Mouse (Mus musculus) limb, embryonic 15.5 days (tissue): ENCODE results near the gene Eps8l3. TPM values are rescaled to one million over a fixed set of nuclear protein-coding genes. Genes with fewer than 3 reads are reported as not detected.

Source experiments
- ATAC-seq: fragments of 200-750 bp; cut with Nextera tagmentation; 2 replicates; pipeline ENCODE4 v1.8.0; 2017; ENCODE audit warnings: low read depth, moderate TSS enrichment; ENCODE audit not compliant: insufficient number of reproducible peaks, low FRiP score, low TSS enrichment
- H3K27ac ChIP-seq: fragments of 300-500 bp; sonication (generic); 2 replicates; pipeline ENCODE4 v1.5.1; 2015; ENCODE audit warnings: moderate library complexity, mild to moderate bottlenecking, inconsistent platforms
- H3K27me3 ChIP-seq: fragments of 300-500 bp; sonication (generic); 2 replicates; pipeline ENCODE4 v1.6.1; 2015; ENCODE audit warnings: inconsistent platforms
- H3K36me3 ChIP-seq: fragments of 300-500 bp; sonication (generic); 2 replicates; pipeline ENCODE4 v1.6.1; 2015; ENCODE audit warnings: inconsistent platforms
- H3K4me1 ChIP-seq: fragments of 300-500 bp; sonication (generic); 2 replicates; pipeline ENCODE4 v1.6.1; 2015; ENCODE audit warnings: inconsistent platforms
- H3K4me2 ChIP-seq: fragments of 300-500 bp; sonication (generic); 2 replicates; pipeline ENCODE4 v1.6.1; 2015; ENCODE audit warnings: mild to moderate bottlenecking, inconsistent platforms
- H3K4me3 ChIP-seq: fragments of 300-500 bp; sonication (generic); 2 replicates; pipeline ENCODE4 v1.5.1; 2015; ENCODE audit warnings: mild to moderate bottlenecking, inconsistent platforms
- H3K9ac ChIP-seq: fragments of 300-500 bp; sonication (generic); 2 replicates; pipeline ENCODE4 v1.6.1; 2015; ENCODE audit warnings: inconsistent platforms
- H3K9me3 ChIP-seq: fragments of 300-500 bp; sonication (generic); 2 replicates; pipeline ENCODE4 v1.6.1; 2016; ENCODE audit warnings: inconsistent platforms
- WGBS: fragments of 180-500 bp; shearing (Covaris S2); methylation state at CpG from one replicate; pipeline ENCODE4 v1.1.7; 2015; 5-methylcytosine and 5-hydroxymethylcytosine counted together
- polyA plus RNA-seq: library from polyadenylated mRNA; unstranded; fragments of >200 nt; fragmentation: Nextera tagmentation; extraction: Ambion mirVana; gene quantifications from 2 replicates; pipeline ENCODE4 v1.2.1, GENCODE M21; 2015

Eps8l3 gene
- polyA plus RNA-seq, 1 experiment from 2014 or later: not detected

- Histone ChIP-seq H3K4me3 (no peak overlapping the region), H3K4me2 (no peak overlapping the region), H3K9me3 (no peaks in the 10 kb centered on the region), H3K27ac (no peak overlapping the region), H3K36me3 (no peaks in the 10 kb centered on the region), H3K9ac (no peak overlapping the region), H3K4me1 (0 out of 2 replicates have a peak, but pooled peaks cover 2% of the 10 kb centered on the region), H3K27me3 (no peaks in the 10 kb centered on the region)
- no peak for ATAC-seq
- WGBS: 61% methylated on average over 6 of the region's 6 CpGs
Observed at GRCm38 (mm10) chr3:107905942-107906341, 28.9 kb downstream of the Eps8l3 start.

- no peak overlapping the region for H3K4me2 ChIP-seq
- H3K9ac ChIP-seq: no peak overlapping the region
- no peak for ATAC-seq
- no peak overlapping the region for H3K27ac ChIP-seq
- H3K4me3 ChIP-seq: no peak overlapping the region
- H3K4me1 ChIP-seq: no peaks in the 10 kb centered on the region
- H3K36me3 ChIP-seq: no peaks in the 10 kb centered on the region
- 77% methylated on average over 15 of the region's 15 CpGs for WGBS
- no peaks in the 10 kb centered on the region for H3K27me3 ChIP-seq
- no peaks in the 10 kb centered on the region for H3K9me3 ChIP-seq
Observed at GRCm38 (mm10) chr3:107916674-107917073, 39.6 kb downstream of the Eps8l3 start.

GRCm38 (mm10) chr3:107917097-107917496 is 40.1 kb downstream of the Eps8l3 start:
- Histone ChIP-seq H3K27me3 (no peaks in the 10 kb centered on the region), H3K4me1 (no peaks in the 10 kb centered on the region), H3K9ac (no peak overlapping the region), H3K27ac (no peak overlapping the region), H3K36me3 (no peaks in the 10 kb centered on the region), H3K4me2 (no peak overlapping the region), H3K9me3 (no peaks in the 10 kb centered on the region), H3K4me3 (no peak overlapping the region)
- no peak for ATAC-seq
- 77% methylated on average over 3 of the region's 3 CpGs for WGBS

- H3K9ac ChIP-seq: no peak overlapping the region
- no peaks in the 10 kb centered on the region for H3K36me3 ChIP-seq
- no peaks in the 10 kb centered on the region for H3K4me1 ChIP-seq
- no peaks in the 10 kb centered on the region for H3K9me3 ChIP-seq
- H3K4me3 ChIP-seq: no peak overlapping the region
- no peaks in the 10 kb centered on the region for H3K27me3 ChIP-seq
- H3K27ac ChIP-seq: no peak overlapping the region
- ATAC-seq: no peak
- H3K4me2 ChIP-seq: no peak overlapping the region
- WGBS: 50% methylated on average over 7 of the region's 7 CpGs
Observed at GRCm38 (mm10) chr3:107917783-107918408, 40.9 kb downstream of the Eps8l3 start.

GRCm38 (mm10) chr3:107920348-107920747 is 43.3 kb downstream of the Eps8l3 start:
- Histone ChIP-seq H3K9me3 (no peaks in the 10 kb centered on the region), H3K4me2 (no peak overlapping the region), H3K4me3 (no peak overlapping the region), H3K27me3 (no peaks in the 10 kb centered on the region), H3K27ac (no peak overlapping the region), H3K4me1 (no peaks in the 10 kb centered on the region), H3K9ac (no peak overlapping the region), H3K36me3 (no peaks in the 10 kb centered on the region)
- 92% methylated on average over 5 of the region's 5 CpGs for whole genome bisulfite sequencing
- no peak for ATAC-seq

- no peak overlapping the region for H3K27ac ChIP-seq
- H3K4me2 ChIP-seq: no peak overlapping the region
- H3K4me3 ChIP-seq: no peak overlapping the region
- no peak overlapping the region for H3K9ac ChIP-seq
- no peak for ATAC-seq
- no peaks in the 10 kb centered on the region for H3K4me1 ChIP-seq
- WGBS: 86% methylated on average over 3 of the region's 3 CpGs
- H3K27me3 ChIP-seq: no peaks in the 10 kb centered on the region
- no peaks in the 10 kb centered on the region for H3K36me3 ChIP-seq
- no peaks in the 10 kb centered on the region for H3K9me3 ChIP-seq
Observed at GRCm38 (mm10) chr3:107925335-107925734, 48.3 kb downstream of the Eps8l3 start.

- Histone ChIP-seq H3K27me3 (no peaks in the 10 kb centered on the region), H3K4me2 (no peak overlapping the region), H3K27ac (no peak overlapping the region), H3K4me1 (peaks cover 7% of the 10 kb centered on the region; the same call in 1 of the 2 replicates), H3K4me3 (no peak overlapping the region), H3K36me3 (no peaks in the 10 kb centered on the region), H3K9ac (no peak overlapping the region), H3K9me3 (no peaks in the 10 kb centered on the region)
- no peak for ATAC-seq
- 82% methylated on average over 3 of the region's 3 CpGs for WGBS
Observed at GRCm38 (mm10) chr3:107927841-107928240, 50.8 kb downstream of the Eps8l3 start.

- Histone ChIP-seq H3K27ac (no peak overlapping the region), H3K4me1 (peaks cover 7% of the 10 kb centered on the region; the same call in 1 of the 2 replicates), H3K4me2 (no peak overlapping the region), H3K36me3 (no peaks in the 10 kb centered on the region), H3K9ac (no peak overlapping the region), H3K27me3 (no peaks in the 10 kb centered on the region), H3K9me3 (no peaks in the 10 kb centered on the region), H3K4me3 (no peak overlapping the region)
- no peak for ATAC-seq
- WGBS: 74% methylated on average over 11 of the region's 11 CpGs
Observed at GRCm38 (mm10) chr3:107928691-107929090, 51.7 kb downstream of the Eps8l3 start.

- Histone ChIP-seq H3K36me3 (no peaks in the 10 kb centered on the region), H3K4me1 (peaks cover 7% of the 10 kb centered on the region; the same call in 1 of the 2 replicates), H3K4me3 (no peak overlapping the region), H3K27me3 (no peaks in the 10 kb centered on the region), H3K9ac (no peak overlapping the region), H3K4me2 (no peak overlapping the region), H3K9me3 (no peaks in the 10 kb centered on the region), H3K27ac (no peak overlapping the region)
- ATAC-seq: no peak
- 76% methylated on average over 4 of the region's 4 CpGs for WGBS
Observed at GRCm38 (mm10) chr3:107929243-107929642, 52.2 kb downstream of the Eps8l3 start.

GRCm38 (mm10) chr3:107929731-107930130 is 52.7 kb downstream of the Eps8l3 start:
- Histone ChIP-seq H3K27me3 (no peaks in the 10 kb centered on the region), H3K27ac (no peak overlapping the region), H3K4me2 (no peak overlapping the region), H3K36me3 (no peaks in the 10 kb centered on the region), H3K4me3 (no peak overlapping the region), H3K4me1 (peaks cover 7% of the 10 kb centered on the region; the same call in 1 of the 2 replicates), H3K9me3 (no peaks in the 10 kb centered on the region), H3K9ac (no peak overlapping the region)
- WGBS: 84% methylated on average over 4 of the region's 4 CpGs
- ATAC-seq: no peak

- no peaks in the 10 kb centered on the region for H3K36me3 ChIP-seq
- peaks cover 7% of the 10 kb centered on the region; the same call in 1 of the 2 replicates for H3K4me1 ChIP-seq
- peak overlapping the region; percentile 49 for H3K4me2 ChIP-seq
- ATAC-seq: no peak
- peak overlapping the region; percentile 29 for H3K4me3 ChIP-seq
- H3K9me3 ChIP-seq: no peaks in the 10 kb centered on the region
- H3K9ac ChIP-seq: no peak overlapping the region
- H3K27ac ChIP-seq: no peak overlapping the region
- no peaks in the 10 kb centered on the region for H3K27me3 ChIP-seq
- 64% methylated on average over 2 of the region's 2 CpGs for WGBS
Observed at GRCm38 (mm10) chr3:107931134-107931533, 54.1 kb downstream of the Eps8l3 start.

GRCm38 (mm10) chr3:107931670-107932069 is 54.6 kb downstream of the Eps8l3 start, which contains the start of gene Gstm7:
TSS of gene Gstm7 (minus strand) at chr3:107931817.
- WGBS: 6% methylated on average over 10 of the region's 10 CpGs
- no peaks in the 10 kb centered on the region for H3K27me3 ChIP-seq
- H3K4me3 ChIP-seq: peak within 1 kb of the TSS; percentile 29
- peaks cover 7% of the 10 kb centered on the region; the same call in 1 of the 2 replicates for H3K4me1 ChIP-seq
- peak within 1 kb of the TSS; percentile 49 for H3K4me2 ChIP-seq
- H3K27ac ChIP-seq: no peak within 1 kb of the TSS
- H3K36me3 ChIP-seq: no peaks in the 10 kb centered on the region
- no peak within 1 kb of the TSS for H3K9ac ChIP-seq
- H3K9me3 ChIP-seq: no peaks in the 10 kb centered on the region
- ATAC-seq: peak; percentile 84
